Mouse (Mus musculus) lung, embryonic 16.5 days (tissue): ENCODE measurements around the gene Grik5. TPM values are rescaled to one million over a fixed set of nuclear protein-coding genes. Genes with fewer than 3 reads are reported as not detected.
"Not testable (repeated sequence)": the region's sequence is repeated elsewhere in the genome, so short reads cannot be mapped to it uniquely, and the experiment has no call there.

Experiments
- ATAC-seq: fragments of 200-750 bp; cut with Nextera tagmentation; 2 replicates; pipeline ENCODE4 v1.8.0; 2017; ENCODE audit warnings: low read depth, mild to moderate bottlenecking, moderate library complexity
- H3K27ac ChIP-seq: fragments of 300-500 bp; sonication (generic); 2 replicates; pipeline ENCODE4 v1.5.1; 2014; ENCODE audit warnings: mild to moderate bottlenecking, control low read depth, low read length
- H3K27me3 ChIP-seq: fragments of 300-500 bp; sonication (generic); 2 replicates; pipeline ENCODE4 v1.6.1; 2014; ENCODE audit warnings: low read depth, low read length, mixed read lengths; ENCODE audit not compliant: control insufficient read depth, insufficient read depth
- H3K36me3 ChIP-seq: fragments of 300-500 bp; sonication (generic); 2 replicates; pipeline ENCODE4 v1.6.1; 2014; ENCODE audit warnings: low read length; ENCODE audit not compliant: control insufficient read depth, insufficient read depth
- H3K4me1 ChIP-seq: fragments of 300-500 bp; sonication (generic); replicated peaks from 2 replicates; pipeline ENCODE4 v1.6.1; 2014; ENCODE audit warnings: low read length, mixed read lengths; ENCODE audit not compliant: control insufficient read depth, insufficient read depth
- H3K4me2 ChIP-seq: fragments of 300-500 bp; sonication (generic); 2 replicates; pipeline ENCODE4 v1.6.1; 2014; ENCODE audit warnings: low read depth, low read length, control low read depth
- H3K4me3 ChIP-seq: fragments of 300-500 bp; sonication (generic); 2 replicates; pipeline ENCODE4 v1.5.1; 2014; ENCODE audit warnings: mild to moderate bottlenecking, low read length, control low read depth
- H3K9ac ChIP-seq: fragments of 300-500 bp; sonication (generic); 2 replicates; pipeline ENCODE4 v1.6.1; 2014; ENCODE audit warnings: low read length, control low read depth
- H3K9me3 ChIP-seq: fragments of 300-500 bp; sonication (generic); 2 replicates; pipeline ENCODE4 v1.6.1; 2016; ENCODE audit warnings: low read length; ENCODE audit not compliant: control insufficient read depth
- WGBS: fragments of 180-500 bp; shearing (Covaris S2); extraction: QIAGEN DNeasy Blood & Tissue Kit; methylation state at CpG from one replicate; pipeline ENCODE4 v1.1.7; 2014; 5-methylcytosine and 5-hydroxymethylcytosine counted together
- polyA plus RNA-seq: library from polyadenylated mRNA; unstranded; fragments of >200 nt; fragmentation: Nextera tagmentation; extraction: Ambion mirVana; gene quantifications from 2 replicates; pipeline ENCODE4 v1.2.1, GENCODE M21; 2015

Gene Grik5
- polyA plus RNA-seq, 1 experiment from 2014 or later = 3.5 TPM

DNA sequence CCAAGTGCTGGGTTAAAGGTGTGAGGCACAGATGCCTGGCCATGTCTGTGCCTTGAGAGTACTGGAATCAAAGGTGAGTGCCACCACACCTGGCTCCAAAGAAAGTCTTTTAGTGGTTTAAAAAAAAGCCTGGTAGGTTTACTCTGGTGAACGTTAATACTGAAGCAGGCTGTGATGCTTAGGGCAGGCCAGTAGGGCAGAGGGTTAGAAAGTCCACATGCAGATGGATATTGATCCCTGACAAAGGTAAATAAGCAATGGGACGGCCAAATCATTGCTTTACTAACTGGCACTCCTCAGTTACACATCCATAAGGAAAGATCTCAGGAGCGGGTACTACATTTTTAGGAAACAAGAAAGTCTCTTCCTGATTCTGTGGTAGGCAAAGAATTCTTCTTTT, 19.6 kb downstream of the Grik5 start:
- Histone ChIP-seq H3K9me3 (no peaks in the 10 kb centered on the region), H3K27me3 (no peaks in the 10 kb centered on the region), H3K4me2 (no peak overlapping the region), H3K4me1 (0 out of 2 replicates have a peak, but pooled peaks cover 2% of the 10 kb centered on the region), H3K36me3 (peaks cover 7% of the 10 kb centered on the region; the same call in 1 of the 2 replicates), H3K4me3 (no peak overlapping the region), H3K27ac (no peak overlapping the region), H3K9ac (no peak overlapping the region)
- 71% methylated on average over 3 of the region's 3 CpGs for WGBS
- ATAC-seq = no peak

DNA sequence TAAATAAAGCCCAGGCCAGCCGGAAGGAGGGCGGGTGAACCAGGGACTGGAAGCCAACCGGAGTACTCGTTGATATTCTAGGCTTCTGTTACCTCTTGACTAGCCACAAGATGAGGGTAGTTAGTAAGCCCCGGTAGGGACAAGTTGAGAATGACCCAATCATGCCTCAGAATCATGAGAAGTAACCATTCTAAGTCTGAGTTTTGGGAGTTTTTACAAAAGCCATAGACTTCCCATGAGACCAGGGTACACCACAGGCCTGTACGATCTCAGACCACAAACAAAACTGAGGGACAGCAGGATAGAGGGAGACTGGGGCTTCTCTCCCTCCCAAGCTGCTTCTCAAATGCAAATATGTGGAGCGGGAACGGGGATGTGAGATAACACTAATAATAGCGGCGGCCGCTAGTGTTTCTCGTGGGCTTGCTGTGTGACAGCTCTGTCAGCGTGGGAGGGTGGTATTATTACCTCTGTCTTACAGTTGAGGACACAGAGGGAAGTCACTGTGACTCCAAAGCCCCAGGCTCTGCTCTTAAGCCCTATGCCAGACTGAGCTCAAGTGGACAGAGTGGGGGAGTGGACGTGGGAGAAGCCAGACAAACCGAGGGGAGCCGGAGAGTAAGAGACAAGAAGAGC, 22.7 kb downstream of the Grik5 start:
- WGBS = 76% methylated on average over 16 of the region's 16 CpGs
- H3K27me3 ChIP-seq = no peaks in the 10 kb centered on the region
- no peak overlapping the region; the same call in 1 of the 2 replicates for H3K9ac ChIP-seq
- H3K4me1 ChIP-seq = no peaks in the 10 kb centered on the region
- H3K27ac ChIP-seq = no peak overlapping the region
- H3K4me3 ChIP-seq = no peak overlapping the region
- peaks cover 2% of the 10 kb centered on the region for H3K36me3 ChIP-seq
- ATAC-seq = no peak
- H3K9me3 ChIP-seq = no peaks in the 10 kb centered on the region
- H3K4me2 ChIP-seq = no peak overlapping the region

DNA sequence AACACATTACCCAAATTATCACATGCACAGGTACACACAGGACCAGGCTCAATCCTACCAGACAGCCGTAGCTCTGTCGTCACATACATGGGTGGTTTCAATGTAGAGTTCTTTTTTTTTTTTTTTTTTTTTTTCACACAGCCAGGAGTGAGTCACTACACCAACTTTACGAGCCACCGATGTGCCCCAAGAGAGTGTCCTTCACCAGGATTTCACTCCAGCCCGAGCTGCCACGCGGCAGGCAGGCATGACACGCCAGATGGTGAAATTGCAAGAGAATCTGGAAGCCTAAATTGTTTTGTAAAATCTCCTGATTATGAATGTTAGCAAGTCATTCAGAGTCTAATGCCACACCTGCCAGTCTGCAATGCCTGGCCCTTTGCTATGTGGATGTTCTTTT, 24.8 kb downstream of the Grik5 start:
- 86% methylated on average over 8 of the region's 8 CpGs for WGBS
- H3K4me3 ChIP-seq = no peak overlapping the region
- H3K4me1 ChIP-seq = no peaks in the 10 kb centered on the region
- H3K27ac ChIP-seq = no peak overlapping the region
- H3K36me3 ChIP-seq = peaks cover 2% of the 10 kb centered on the region
- no peak overlapping the region for H3K4me2 ChIP-seq
- H3K27me3 ChIP-seq = no peaks in the 10 kb centered on the region
- no peaks in the 10 kb centered on the region for H3K9me3 ChIP-seq
- ATAC-seq = no peak
- H3K9ac ChIP-seq = no peak overlapping the region

DNA sequence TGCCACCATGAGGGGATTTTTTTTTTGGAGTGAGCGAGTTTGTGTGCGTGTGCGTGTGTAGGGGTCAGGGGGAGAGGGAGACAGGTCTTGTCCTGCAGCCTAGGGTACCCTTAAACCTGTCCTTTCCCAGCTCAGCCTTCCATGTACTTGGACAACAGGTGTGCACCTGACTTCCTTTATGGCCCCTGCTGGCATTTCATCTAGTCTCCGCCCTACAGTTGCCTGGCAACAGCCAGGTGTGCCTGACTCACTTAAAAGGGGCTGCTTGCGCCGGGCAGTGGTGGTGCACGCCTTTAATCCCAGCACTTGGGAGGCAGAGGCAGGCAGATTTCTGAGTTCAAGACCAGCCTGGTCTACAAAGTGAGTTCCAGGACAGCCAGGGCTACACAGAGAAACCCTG, 27.5 kb downstream of the Grik5 start:
- WGBS = 79% methylated on average over 7 of the region's 7 CpGs
- not testable (repeated sequence) for H3K27me3 ChIP-seq, H3K9me3 ChIP-seq, H3K4me3 ChIP-seq, ATAC-seq, H3K9ac ChIP-seq, H3K4me1 ChIP-seq, H3K27ac ChIP-seq, H3K36me3 ChIP-seq, H3K4me2 ChIP-seq

DNA sequence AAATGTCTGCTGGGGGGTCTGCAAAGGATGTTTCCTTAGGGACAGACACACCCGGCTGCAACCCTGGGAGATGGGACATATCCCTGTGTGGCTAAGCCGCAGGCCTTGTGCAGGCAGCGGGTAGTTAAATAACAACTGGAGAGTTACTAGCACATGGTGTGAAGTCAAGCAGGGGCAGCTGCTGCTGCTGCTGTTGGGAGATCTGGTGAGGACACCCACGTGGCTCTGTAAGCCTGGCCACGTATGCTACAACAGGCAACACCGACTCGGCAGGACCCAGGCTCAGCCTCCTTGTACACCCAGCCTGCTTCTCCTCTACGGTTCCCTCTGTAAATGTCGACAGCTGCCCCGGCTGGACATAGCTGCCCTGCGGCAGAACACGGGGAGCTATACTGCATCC, 30.2 kb downstream of the Grik5 start:
- Histone ChIP-seq H3K27ac (no peak overlapping the region), H3K4me3 (no peak overlapping the region), H3K9me3 (no peaks in the 10 kb centered on the region), H3K27me3 (no peaks in the 10 kb centered on the region), H3K36me3 (peaks cover 2% of the 10 kb centered on the region), H3K4me1 (no peaks in the 10 kb centered on the region), H3K4me2 (no peak overlapping the region), H3K9ac (no peak overlapping the region)
- no peak for ATAC-seq
- 87% methylated on average over 12 of the region's 12 CpGs for WGBS

DNA sequence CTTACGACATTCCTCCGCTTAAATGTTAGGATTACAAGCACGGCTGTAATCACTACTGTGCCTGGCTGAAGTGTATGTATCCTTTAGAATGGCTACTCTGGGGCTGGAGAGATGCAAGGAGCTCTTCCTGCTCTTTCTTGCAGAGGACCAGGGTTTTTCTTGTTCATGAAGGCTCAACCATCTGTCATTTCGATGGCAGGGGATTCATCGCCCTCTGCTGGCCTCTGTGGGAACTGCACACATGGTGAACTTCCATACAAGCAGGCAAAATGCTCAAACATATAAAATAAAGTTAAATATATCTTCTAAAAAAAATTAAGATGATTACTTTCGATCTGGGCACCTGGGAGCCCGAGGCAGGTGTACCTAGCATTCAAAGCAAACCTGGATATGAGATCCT, 36.2 kb downstream of the Grik5 start:
- Histone ChIP-seq H3K4me1 (no peaks in the 10 kb centered on the region), H3K4me2 (no peak overlapping the region), H3K9ac (no peak overlapping the region), H3K4me3 (no peak overlapping the region), H3K27ac (no peak overlapping the region), H3K27me3 (no peaks in the 10 kb centered on the region), H3K36me3 (no peaks in the 10 kb centered on the region), H3K9me3 (no peaks in the 10 kb centered on the region)
- no peak for ATAC-seq
- WGBS = 51% methylated on average over 7 of the region's 7 CpGs

DNA sequence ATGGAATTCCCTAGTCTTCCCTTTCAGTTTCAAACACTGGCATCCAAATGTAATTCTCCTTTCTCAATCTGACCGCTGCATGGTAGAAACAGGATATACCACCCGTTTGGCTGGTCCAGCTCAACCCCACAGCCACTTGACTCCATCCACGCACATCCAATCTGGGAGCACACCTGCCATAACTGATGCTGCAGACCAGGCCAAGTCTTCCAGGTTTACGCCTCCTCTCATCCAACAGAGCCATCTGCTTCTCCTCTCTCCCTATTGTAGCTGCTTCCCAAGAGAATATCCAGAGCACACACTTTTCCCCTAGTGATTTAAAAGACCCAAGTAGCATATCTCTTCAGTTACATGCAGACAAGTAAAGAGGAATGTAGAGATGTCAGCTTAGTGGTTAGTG, 37.4 kb downstream of the Grik5 start:
- H3K36me3 ChIP-seq = no peaks in the 10 kb centered on the region
- H3K27me3 ChIP-seq = no peaks in the 10 kb centered on the region
- H3K27ac ChIP-seq = no peak overlapping the region
- H3K4me1 ChIP-seq = no peaks in the 10 kb centered on the region
- H3K4me3 ChIP-seq = no peak overlapping the region
- WGBS = 93% methylated on average over 4 of the region's 4 CpGs
- H3K4me2 ChIP-seq = no peak overlapping the region
- no peak overlapping the region for H3K9ac ChIP-seq
- no peaks in the 10 kb centered on the region for H3K9me3 ChIP-seq
- ATAC-seq = no peak

DNA sequence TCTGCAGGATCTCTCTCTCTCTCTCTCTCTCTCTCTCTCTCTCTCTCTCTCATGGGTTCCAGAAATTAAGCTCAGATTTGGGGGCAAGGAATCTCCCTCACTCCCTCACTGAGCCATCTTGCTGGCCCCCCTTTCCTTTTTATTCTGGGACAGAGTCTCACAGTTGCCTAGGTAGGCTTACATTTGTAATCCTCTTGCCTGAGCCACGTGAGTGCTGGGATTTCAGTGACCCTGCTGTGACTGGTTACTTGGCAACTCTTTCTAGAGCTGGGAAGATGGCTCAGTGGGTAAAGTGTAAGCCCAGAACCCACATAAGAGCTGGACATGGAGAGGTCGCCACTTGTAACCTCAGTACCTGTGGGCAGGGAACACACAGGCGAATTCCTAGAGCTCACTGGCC, 40.6 kb downstream of the Grik5 start:
- H3K4me1 ChIP-seq = no peaks in the 10 kb centered on the region
- no peaks in the 10 kb centered on the region for H3K27me3 ChIP-seq
- no peak overlapping the region for H3K27ac ChIP-seq
- H3K9me3 ChIP-seq = no peaks in the 10 kb centered on the region
- 65% methylated on average over 3 of the region's 3 CpGs for WGBS
- H3K4me2 ChIP-seq = no peak overlapping the region
- no peak overlapping the region for H3K4me3 ChIP-seq
- no peak for ATAC-seq
- H3K9ac ChIP-seq = no peak overlapping the region
- peaks cover 3% of the 10 kb centered on the region; the same call in 1 of the 2 replicates for H3K36me3 ChIP-seq

DNA sequence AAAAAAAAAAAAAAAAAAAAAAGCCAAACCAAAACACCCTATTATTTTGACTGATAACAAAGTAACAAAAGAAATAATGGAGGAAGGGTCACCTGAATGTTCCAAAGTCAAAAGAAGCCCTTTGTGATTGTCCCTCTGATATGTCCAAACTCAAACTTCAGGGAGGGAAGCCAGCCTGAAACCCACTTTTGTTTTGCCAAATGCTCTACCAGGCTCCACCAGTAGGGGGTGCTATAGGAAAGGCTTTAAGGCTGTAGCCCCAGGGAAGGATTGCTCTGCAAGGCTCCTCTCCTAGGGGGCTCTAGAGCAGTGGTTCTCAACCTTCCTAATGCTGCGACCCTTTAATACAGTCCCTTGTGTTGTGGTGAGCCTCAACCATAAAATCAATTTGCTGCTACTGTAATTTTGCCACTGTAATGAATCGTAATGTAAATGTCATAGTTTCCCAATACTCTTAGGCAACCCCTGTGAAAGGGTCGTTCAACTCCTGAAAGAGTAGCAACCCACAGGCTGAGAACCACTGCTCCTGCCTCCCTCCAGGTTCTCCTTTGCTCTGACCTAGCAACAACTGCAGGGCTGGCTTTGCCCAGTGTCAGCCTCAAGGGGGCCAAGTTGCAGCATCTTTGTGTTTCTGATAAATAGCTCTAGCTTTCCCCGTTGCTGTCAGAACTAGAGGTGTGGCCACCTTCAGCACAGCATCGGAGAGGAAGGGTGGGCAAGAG, 42.0 kb downstream of the Grik5 start:
- Histone ChIP-seq H3K9me3 (no peaks in the 10 kb centered on the region), H3K4me2 (no peak overlapping the region), H3K9ac (no peak overlapping the region), H3K36me3 (peaks cover 3% of the 10 kb centered on the region; the same call in 1 of the 2 replicates), H3K4me1 (no peaks in the 10 kb centered on the region), H3K4me3 (no peak overlapping the region), H3K27ac (no peak overlapping the region), H3K27me3 (no peaks in the 10 kb centered on the region)
- ATAC-seq = peak; percentile 68
- 43% methylated on average over 5 of the region's 5 CpGs for WGBS
